Mouse (Mus musculus) embryonic stem cell, embryonic (primary cell): ENCODE measurements around the gene Klhl24.
"Not testable (repeated sequence)": the region's sequence is repeated elsewhere in the genome, so short reads cannot be mapped to it uniquely, and the experiment has no call there.

Experiments
- CTCF ChIA-PET, 4 experiments: fragments of 300-600 bp in 2 of 4; fragments of 350-600 bp in 2 of 4; sonication (Branson Sonifier 250); formaldehyde crosslinking; loops; one replicate each; lab custom pipeline; 2022; ENCODE audit warnings: inconsistent platforms in 2 of 4; lab: Charles Lee
- POLR2A ChIA-PET, 4 experiments: fragments of 300-600 bp in 2 of 4; fragments of 350-600 bp in 2 of 4; sonication (Branson Sonifier 250); formaldehyde crosslinking; loops; one replicate each; lab custom pipeline; 2022; ENCODE audit warnings: antibody characterized with exemption in 4 of 4, inconsistent platforms in 1 of 4; lab: Charles Lee

Klhl24 gene

DNA sequence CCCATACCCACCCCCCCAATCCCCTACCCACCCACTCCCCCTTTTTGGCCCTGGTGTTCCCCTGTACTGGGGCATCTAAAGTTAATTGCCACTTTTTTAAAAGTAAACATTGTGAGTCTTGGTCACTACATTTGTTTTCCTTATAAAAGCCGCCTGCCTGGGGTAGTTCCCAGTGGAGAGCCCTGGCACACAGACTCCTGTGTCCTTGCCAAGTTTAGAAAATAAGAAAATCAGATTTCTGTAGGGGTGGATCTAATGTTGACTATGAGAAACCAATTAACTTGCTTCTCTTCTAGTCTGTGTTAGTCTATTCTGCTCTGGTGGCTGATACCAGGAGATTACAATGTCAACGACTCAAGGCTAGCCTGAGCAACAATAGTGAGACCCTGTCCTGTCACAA is 15.3 kb downstream of the Klhl24 start:
- POLR2A ChIA-PET = interaction anchor here in 2 of 4 experiments (1.3 to 2.2 kb wide), 2 partner anchors 9 to 14 kb away, joined by 7 read pairs; no protein-coding TSS in a partner anchor
- CTCF ChIA-PET = no interaction called here

DNA sequence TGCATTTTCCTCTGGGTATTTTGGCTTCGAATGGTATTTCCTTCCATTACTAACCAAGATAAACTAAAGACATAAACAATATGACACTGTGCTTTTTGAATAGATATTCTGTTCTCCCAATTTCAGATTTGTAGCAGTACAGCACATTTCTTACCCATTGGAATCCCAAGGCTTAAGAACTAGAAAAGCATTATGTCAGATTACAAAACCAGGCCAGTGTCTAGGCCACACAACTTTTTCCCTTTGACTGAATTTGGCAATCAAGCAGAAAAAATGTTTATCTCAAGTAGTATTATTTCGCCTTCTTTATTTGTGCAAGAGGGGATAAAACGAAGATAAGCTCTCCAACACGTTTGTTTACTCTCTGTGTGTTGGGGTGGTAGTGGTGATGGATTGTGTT is 18.7 kb downstream of the Klhl24 start:
- POLR2A ChIA-PET = interaction anchor here in 2 of 4 experiments (0.7 to 1.1 kb wide), 4 partner anchors 9 to 31 kb away, joined by 3 to 4 read pairs (median 4); no protein-coding TSS in a partner anchor
- CTCF ChIA-PET = no interaction called here

DNA sequence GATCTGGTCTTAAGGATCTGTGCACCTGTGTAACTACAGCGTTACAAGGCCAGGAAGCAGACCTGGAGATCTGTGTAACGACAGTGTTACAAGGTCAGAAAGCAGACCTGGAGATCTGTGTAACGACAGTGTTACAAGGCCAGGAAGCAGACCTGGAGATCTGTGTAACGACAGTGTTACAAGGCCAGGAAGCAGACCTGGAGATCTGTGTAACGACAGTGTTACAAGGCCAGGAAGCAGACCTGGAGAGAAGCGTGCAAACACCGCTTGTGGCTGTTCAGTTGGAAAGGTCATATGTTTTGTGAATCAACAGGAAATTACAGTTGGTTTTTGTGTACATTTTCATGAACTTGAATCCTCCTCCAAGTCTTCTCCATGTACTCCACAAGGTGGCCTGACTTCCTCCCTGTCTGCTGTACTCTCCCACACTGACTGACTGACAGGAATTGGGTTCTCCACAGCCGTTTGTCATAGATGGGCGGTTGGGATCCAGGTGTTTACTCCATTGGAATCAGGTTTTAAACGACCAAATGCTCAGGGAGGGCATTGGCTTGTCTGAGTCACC is 29.1 kb downstream of the Klhl24 start:
- POLR2A ChIA-PET = not testable (repeated sequence)

DNA sequence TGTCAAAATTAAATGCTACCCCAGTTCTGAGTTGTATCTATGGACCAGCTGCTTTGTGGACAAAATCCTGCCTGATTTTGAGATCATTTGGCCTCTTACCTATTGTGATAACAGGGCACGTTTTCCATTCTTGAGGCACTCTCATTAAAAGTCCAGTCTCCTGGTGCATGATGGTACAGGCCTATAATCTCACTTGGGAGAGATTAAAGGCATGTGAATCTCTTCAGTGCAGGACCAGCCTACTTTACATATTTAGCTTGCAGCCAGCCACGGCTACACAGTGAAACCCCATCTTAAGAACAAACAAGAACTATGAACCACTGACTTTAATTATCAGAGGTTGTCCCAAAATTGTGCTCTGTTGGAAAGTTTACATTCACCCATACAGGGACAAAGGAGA is 33.1 kb downstream of the Klhl24 start:
- ChIA-PET CTCF (no interaction called here), POLR2A (interaction anchor here in 2 of 4 experiments (0.6 to 1.9 kb wide), 6 partner anchors 10 to 32 kb away, joined by 3 to 10 read pairs (median 5); partner anchors contain the start of gene Yeats2 (in 2 of the 2))

More for the DNA sequence above, 29.1 kb downstream of the Klhl24 start:
- CTCF ChIA-PET = interaction anchor here in 1 of 4 experiments (0.6 kb wide), 1 partner anchor 17 kb away, joined by 3 read pairs; no protein-coding TSS in a partner anchor

DNA sequence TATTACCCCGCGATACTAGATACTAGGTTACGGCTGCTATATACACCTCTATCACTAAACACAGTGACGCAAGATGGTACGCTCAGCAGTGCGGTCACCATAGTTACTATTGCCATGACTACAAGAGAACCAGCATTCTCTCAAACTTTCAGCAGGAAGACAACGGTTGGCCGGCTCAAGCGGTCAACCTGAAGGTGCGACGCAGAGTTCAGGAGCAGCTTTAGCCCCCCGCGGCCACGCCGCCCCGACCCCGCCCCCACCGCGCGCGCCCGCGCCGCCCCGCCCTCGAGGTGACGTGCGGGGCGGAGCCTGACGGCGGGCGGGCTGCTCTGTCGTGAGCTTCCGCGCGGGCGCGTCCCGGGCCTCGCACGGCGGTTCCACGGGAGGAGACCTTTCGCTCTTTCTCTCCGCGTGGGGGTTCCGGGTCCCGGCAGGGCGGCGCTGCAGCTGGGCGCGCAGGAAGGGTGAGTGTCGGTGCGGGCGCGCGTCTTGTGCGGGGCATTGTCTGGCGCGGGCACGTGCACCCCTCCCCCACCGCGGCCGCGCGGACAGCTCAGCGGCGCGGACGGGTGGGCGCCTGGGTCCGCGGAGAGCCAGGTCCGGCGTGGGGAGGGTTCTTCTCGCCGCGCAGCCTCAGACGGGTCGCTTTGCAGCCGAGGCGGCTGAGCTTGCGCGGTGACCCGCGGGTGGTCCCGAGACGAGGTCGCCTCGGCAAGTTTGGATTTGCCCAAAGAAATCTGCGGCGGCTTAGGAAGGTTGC is 43.6 kb downstream of the Klhl24 start, which contains the start of gene Yeats2:
TSS of gene Yeats2 (plus strand) at position 292 of the 760 bp plus-strand sequence.
- POLR2A ChIA-PET = interaction anchor here (0.5 to 4.2 kb wide), 36 partner anchors 11 to 1329 kb away, joined by 3 to 31 read pairs (median 4); partner anchors contain the start of genes B3gnt5 (in 2 of the 4), Cdc45 (in 1 of the 4), Eif2b5 (in 1 of the 4) and Map6d1 (in 1 of the 4)
- CTCF ChIA-PET = interaction anchor here in 3 of 4 experiments (0.6 to 1.3 kb wide), 5 partner anchors 39 to 698 kb away, joined by 3 to 5 read pairs (median 3); partner anchors contain the start of gene Parl (in 1 of the 3)

DNA sequence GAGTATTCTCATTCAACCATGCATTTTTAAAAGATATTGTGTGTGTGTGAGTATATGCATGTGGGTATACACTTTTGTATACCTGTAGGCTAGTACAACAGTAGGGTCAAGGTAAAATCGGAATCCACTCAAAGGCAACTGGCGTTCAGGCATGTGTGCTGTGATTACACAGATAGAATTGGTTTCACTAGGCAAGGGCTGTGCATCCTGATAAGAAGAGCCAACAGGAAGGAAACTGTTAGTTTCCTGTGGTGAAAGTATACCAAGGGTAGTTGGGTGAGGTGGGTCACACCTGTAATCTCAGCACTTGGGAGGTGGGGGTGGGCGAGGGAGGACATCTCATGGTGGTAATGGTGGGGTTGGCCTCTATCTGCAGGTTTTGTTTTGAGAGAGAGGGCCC is 47.2 kb downstream of the Klhl24 start:
- ChIA-PET CTCF (interaction anchor here in 1 of 4 experiments (0.6 kb wide), 1 partner anchor 97 kb away, joined by 13 read pairs; the partner anchor contains the start of gene Map6d1), POLR2A (interaction anchor here in 3 of 4 experiments (0.6 to 4.2 kb wide), 7 partner anchors 8 to 384 kb away, joined by 3 to 31 read pairs (median 4); partner anchors contain the start of gene B3gnt5 (in 1 of the 3))

DNA sequence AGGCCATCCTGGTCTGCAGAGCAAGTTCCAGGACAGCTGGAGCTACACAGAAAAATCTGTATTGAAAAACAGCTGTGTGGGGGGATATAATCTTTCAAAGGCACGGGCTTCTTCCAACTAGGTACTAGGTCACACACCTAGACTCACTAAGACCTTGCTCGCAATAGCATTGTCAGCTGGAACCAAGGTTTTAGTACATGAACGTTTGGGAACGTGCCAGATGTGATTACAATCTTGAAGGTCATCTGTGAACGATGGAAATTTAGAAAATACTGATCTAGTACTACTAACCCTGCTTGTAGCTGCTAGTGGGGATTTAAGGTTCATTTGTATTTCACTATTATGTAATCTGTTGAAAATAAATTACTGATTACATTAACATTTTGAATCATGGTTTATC is 54.6 kb downstream of the Klhl24 start:
- ChIA-PET POLR2A (interaction anchor here in 2 of 4 experiments (1.0 to 4.2 kb wide), 4 partner anchors 9 to 37 kb away, joined by 3 to 31 read pairs (median 3); partner anchors contain the start of gene Yeats2 (in 2 of the 2)), CTCF (interaction anchor here in 1 of 4 experiments (0.6 kb wide), 1 partner anchor 273 kb away, joined by 4 read pairs; no protein-coding TSS in a partner anchor)

DNA sequence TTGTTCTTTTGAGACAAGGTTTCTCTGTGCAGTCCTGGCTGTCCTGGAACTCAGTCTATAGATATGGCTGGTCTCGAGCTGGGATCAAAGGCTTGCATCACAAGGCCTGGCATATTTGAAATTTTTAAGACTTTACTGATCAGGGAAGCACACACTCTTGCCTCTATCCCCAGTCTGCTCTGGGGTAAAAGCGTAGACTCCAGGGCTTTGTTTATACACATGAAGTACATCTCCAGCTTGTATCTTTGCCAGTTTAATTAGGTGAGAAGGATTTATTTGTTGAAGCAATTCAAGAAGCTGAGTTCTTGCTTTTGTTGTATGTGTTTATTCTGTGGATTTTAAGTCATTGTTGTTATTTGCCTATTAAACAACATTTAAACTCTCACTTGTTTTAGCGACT is 56.4 kb downstream of the Klhl24 start:
- POLR2A ChIA-PET = interaction anchor here in 1 of 4 experiments (4.2 kb wide), 1 partner anchor 11 kb away, joined by 31 read pairs; the partner anchor contains the start of gene Yeats2
- CTCF ChIA-PET = no interaction called here

DNA sequence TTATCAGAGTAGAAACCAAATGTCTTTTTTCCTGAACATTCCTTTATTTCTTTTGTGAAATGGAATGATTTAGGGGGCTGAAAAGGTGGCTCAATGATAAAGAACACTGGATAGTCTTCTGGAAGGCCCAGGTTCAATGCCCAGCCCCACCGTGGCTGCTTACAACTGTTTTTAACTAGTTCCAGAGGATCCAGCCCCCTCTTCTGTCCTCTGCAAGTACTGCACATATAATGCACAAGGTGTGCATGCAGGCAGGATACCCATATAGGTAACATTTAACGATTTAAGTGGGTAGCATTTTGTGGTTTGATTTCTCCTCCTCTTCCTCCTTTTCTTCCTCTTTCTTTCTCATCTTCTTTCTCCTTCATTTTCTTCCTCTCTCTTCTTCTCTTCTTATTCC is 62.8 kb downstream of the Klhl24 start:
- POLR2A ChIA-PET = interaction anchor here in 1 of 4 experiments (1.5 kb wide), 1 partner anchor 14 kb away, joined by 4 read pairs; no protein-coding TSS in a partner anchor
- CTCF ChIA-PET = interaction anchor here in 2 of 4 experiments (0.6 to 1.1 kb wide), 2 partner anchors 20 to 541 kb away, joined by 3 read pairs; no protein-coding TSS in a partner anchor

DNA sequence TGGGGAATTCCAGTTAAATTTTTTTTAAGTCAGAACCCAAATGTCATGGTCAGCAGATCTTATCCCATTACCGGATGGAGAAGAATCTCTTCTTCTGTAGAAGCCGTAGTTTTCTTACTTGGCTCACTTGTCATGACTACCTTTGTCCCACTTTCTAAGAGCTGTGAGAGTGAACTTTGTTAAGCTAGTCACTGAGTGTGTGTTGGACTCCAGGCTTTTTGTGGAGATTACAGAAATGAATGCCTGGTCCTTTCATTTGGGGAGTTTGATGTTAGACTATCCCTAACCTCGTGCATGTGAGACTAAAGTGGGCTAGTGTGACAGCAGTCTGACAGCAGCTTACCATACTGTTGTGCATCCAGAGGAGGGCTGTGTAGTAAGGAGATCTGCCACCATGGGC is 71.7 kb downstream of the Klhl24 start:
- POLR2A ChIA-PET = no interaction called here
- CTCF ChIA-PET = no interaction called here

DNA sequence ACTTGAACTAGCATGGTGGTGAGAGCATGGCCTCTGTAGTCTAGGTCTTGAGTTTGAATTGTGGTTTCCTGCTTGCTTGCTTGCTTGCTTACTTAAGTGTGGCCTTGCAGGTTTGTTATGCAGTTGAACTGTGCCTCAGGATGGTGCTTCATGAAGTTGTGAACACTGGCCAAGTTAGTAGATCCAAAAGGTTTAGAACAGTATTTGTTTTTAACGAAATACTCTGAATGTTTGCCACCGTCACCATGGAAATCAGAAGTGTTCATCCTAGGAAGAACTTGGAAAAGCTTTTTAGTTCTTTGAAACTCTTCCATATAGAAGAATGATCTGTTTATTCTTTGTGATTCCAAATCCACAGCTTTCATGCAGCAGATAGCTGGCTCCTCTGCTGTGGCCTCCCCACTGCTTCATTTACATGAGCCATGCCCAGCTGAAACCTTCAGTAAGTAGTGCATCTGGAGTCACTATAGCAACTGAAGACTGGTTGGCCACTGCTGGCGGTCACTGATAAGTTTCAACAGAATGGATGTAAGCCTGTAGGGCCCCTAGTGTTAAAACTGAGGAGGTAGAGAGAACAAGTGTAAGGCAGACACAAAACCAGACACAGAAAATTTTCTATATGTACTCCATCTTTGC is 72.2 kb downstream of the Klhl24 start:
- CTCF ChIA-PET = no interaction called here
- POLR2A ChIA-PET = interaction anchor here in 1 of 4 experiments (1.2 kb wide), 1 partner anchor 21 kb away, joined by 4 read pairs; no protein-coding TSS in a partner anchor
